Mouse (Mus musculus) C2C12 (cell line): ENCODE results near the gene Fmo1.

ENCODE experiments used
- CTCF ChIP-seq: IDR thresholded peaks from one replicate; pipeline ENCODE4 v1.5.1; 2011; ENCODE audit not compliant: control insufficient read depth, insufficient read depth, insufficient read length
- MYOD1 ChIP-seq: IDR thresholded peaks from one replicate; pipeline ENCODE4 v1.6.1; 2011; ENCODE audit warnings: low read depth; ENCODE audit not compliant: control insufficient read depth, insufficient read length

DNA sequence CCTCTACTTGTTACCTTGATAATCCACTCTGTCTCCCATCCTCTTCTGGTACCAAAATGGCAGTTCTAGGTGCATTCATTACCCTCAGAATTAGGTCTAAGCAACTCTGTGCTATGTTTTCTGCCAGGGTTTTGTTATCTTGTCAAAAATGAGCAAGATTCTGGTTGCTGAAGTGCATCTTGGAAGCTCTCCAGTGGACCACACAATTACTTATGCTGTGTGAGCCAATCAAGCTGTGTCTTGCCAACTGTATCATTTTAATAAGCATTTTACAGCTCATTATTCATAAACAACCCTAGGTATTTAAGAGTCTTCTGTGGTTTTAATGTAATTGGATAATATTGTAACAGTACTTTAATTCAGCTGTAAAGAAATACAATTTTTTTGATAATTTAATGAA, 70.0 kb downstream of the Fmo1 start:
- no peak for TF ChIP-seq CTCF
- TF ChIP-seq MYOD1, result no peak
